Mouse (Mus musculus): Measurements from ENCODE around the gene Atf7ip.

GRCm38 (mm10) chr6:136519254-136519653 lies 13.3 kb downstream of the Atf7ip start:
- no peak for TF ChIP-seq CTCF (IDR thresholded peaks at IDR 0.05; ENCODE audit: control insufficient read depth, insufficient read depth, insufficient read length)
- no peak for TF ChIP-seq FOSL1 (IDR thresholded peaks at IDR 0.05; ENCODE audit: insufficient read depth, low read length, poor library complexity, severe bottlenecking)
